Mouse (Mus musculus): ENCODE results near the gene Rabggtb. TPM values are rescaled to one million over a fixed set of nuclear protein-coding genes. Genes with fewer than 3 reads are reported as not detected.

Gene Rabggtb
- polyA plus RNA-seq, 1 experiment from 2014 or later: 61.8 TPM

GRCm38 (mm10) chr3:153944335-153944990 lies 31.7 kb upstream of the Rabggtb start, which contains the start of gene Acadm:
Gene Acadm (minus strand): TSS chr3:153944632.
- no peaks in the 10 kb centered on the region for H3K9me3 ChIP-seq (ENCODE audit: control insufficient read depth, low read length)
- peak within 1 kb of the TSS; percentile 64 for H3K27ac ChIP-seq (ENCODE audit: low read depth)
- 2% methylated on average over 41 of the region's 41 CpGs for WGBS
- H3K4me2 ChIP-seq (ENCODE audit: low read length): peak within 1 kb of the TSS; percentile 69
- DNase-seq (ENCODE audit: low spot score) (peak; percentile 99), ATAC-seq (replicated peaks; ENCODE audit: low FRiP score, low TSS enrichment, low read depth) (peak; percentile 98)
- no peaks in the 10 kb centered on the region for H3K27me3 ChIP-seq (replicated peaks; ENCODE audit: control insufficient read depth, insufficient read depth, low read length)
- peaks cover 11% of the 10 kb centered on the region for H3K4me1 ChIP-seq (replicated peaks; ENCODE audit: control insufficient read depth, insufficient read depth, low read length)
- 0 out of 2 replicates have a peak, but pooled peaks cover 8% of the 10 kb centered on the region for H3K36me3 ChIP-seq (ENCODE audit: control insufficient read depth, insufficient read depth, low read length)
- peak within 1 kb of the TSS; percentile 74 for H3K9ac ChIP-seq (ENCODE audit: low read length)
- H3K4me3 ChIP-seq (ENCODE audit: low read depth, low read length): peak within 1 kb of the TSS; percentile 76

GRCm38 (mm10) chr3:153943901-153944334 lies 31.1 kb upstream of the Rabggtb start:
- Histone ChIP-seq H3K9ac (ENCODE audit: low read length) (peak overlapping the region; percentile 74), H3K4me1 (replicated peaks; ENCODE audit: control insufficient read depth, insufficient read depth, low read length) (peaks cover 11% of the 10 kb centered on the region), H3K4me3 (ENCODE audit: low read depth, low read length) (peak overlapping the region; percentile 76), H3K27ac (ENCODE audit: low read depth) (peak overlapping the region; percentile 62), H3K4me2 (ENCODE audit: low read length) (peak overlapping the region; percentile 69), H3K36me3 (ENCODE audit: control insufficient read depth, insufficient read depth, low read length) (0 out of 2 replicates have a peak, but pooled peaks cover 13% of the 10 kb centered on the region), H3K9me3 (ENCODE audit: control insufficient read depth, low read length) (no peaks in the 10 kb centered on the region), H3K27me3 (replicated peaks; ENCODE audit: control insufficient read depth, insufficient read depth, low read length) (no peaks in the 10 kb centered on the region)
- ATAC-seq (replicated peaks; ENCODE audit: low FRiP score, low TSS enrichment, low read depth): no peak; the same call in none of the 2 replicates
- DNase-seq (ENCODE audit: low spot score): no peak
- 1% methylated on average over 19 of the region's 19 CpGs for WGBS

GRCm38 (mm10) chr3:153943003-153943640 lies 30.3 kb upstream of the Rabggtb start:
- Histone ChIP-seq H3K9ac (ENCODE audit: low read length) (peak overlapping the region; percentile 74), H3K4me3 (ENCODE audit: low read depth, low read length) (peak overlapping the region; percentile 76), H3K4me1 (replicated peaks; ENCODE audit: control insufficient read depth, insufficient read depth, low read length) (peaks cover 11% of the 10 kb centered on the region), H3K27ac (ENCODE audit: low read depth) (peak overlapping the region; percentile 62; the same call in 1 of the 2 replicates), H3K9me3 (ENCODE audit: control insufficient read depth, low read length) (no peaks in the 10 kb centered on the region), H3K27me3 (replicated peaks; ENCODE audit: control insufficient read depth, insufficient read depth, low read length) (no peaks in the 10 kb centered on the region), H3K36me3 (ENCODE audit: control insufficient read depth, insufficient read depth, low read length) (peaks cover 21% of the 10 kb centered on the region; the same call in 1 of the 2 replicates), H3K4me2 (ENCODE audit: low read length) (peak overlapping the region; percentile 69)
- DNase-seq (ENCODE audit: low spot score) (no peak), ATAC-seq (replicated peaks; ENCODE audit: low FRiP score, low TSS enrichment, low read depth) (no peak)
- 23% methylated on average over 12 of the region's 12 CpGs for WGBS

- H3K27me3 ChIP-seq (replicated peaks; ENCODE audit: control insufficient read depth, insufficient read depth, low read length): no peaks in the 10 kb centered on the region
- 94% methylated on average over 13 of the region's 13 CpGs for WGBS
- H3K27ac ChIP-seq (ENCODE audit: low read depth): no peak overlapping the region
- H3K4me3 ChIP-seq (ENCODE audit: low read depth, low read length): no peak overlapping the region
- H3K4me2 ChIP-seq (ENCODE audit: low read length): no peak overlapping the region
- peaks cover 36% of the 10 kb centered on the region for H3K36me3 ChIP-seq (ENCODE audit: control insufficient read depth, insufficient read depth, low read length)
- H3K9ac ChIP-seq (ENCODE audit: low read length): no peak overlapping the region
- ATAC-seq (replicated peaks; ENCODE audit: low FRiP score, low TSS enrichment, low read depth): no peak
- no peaks in the 10 kb centered on the region for H3K9me3 ChIP-seq (ENCODE audit: control insufficient read depth, low read length)
- DNase-seq (ENCODE audit: low spot score): no peak
- H3K4me1 ChIP-seq (replicated peaks; ENCODE audit: control insufficient read depth, insufficient read depth, low read length): peaks cover 11% of the 10 kb centered on the region
Observed at GRCm38 (mm10) chr3:153941613-153942012, 28.8 kb upstream of the Rabggtb start.

- no peak overlapping the region for H3K4me3 ChIP-seq (ENCODE audit: low read depth, low read length)
- no peak overlapping the region for H3K9ac ChIP-seq (ENCODE audit: low read length)
- no peak overlapping the region for H3K27ac ChIP-seq (ENCODE audit: low read depth)
- no peaks in the 10 kb centered on the region for H3K27me3 ChIP-seq (replicated peaks; ENCODE audit: control insufficient read depth, insufficient read depth, low read length)
- DNase-seq (ENCODE audit: low spot score) (no peak), ATAC-seq (replicated peaks; ENCODE audit: low FRiP score, low TSS enrichment, low read depth) (no peak)
- H3K36me3 ChIP-seq (ENCODE audit: control insufficient read depth, insufficient read depth, low read length): peaks cover 44% of the 10 kb centered on the region
- no peak overlapping the region for H3K4me2 ChIP-seq (ENCODE audit: low read length)
- peaks cover 11% of the 10 kb centered on the region for H3K4me1 ChIP-seq (replicated peaks; ENCODE audit: control insufficient read depth, insufficient read depth, low read length)
- H3K9me3 ChIP-seq (ENCODE audit: control insufficient read depth, low read length): no peaks in the 10 kb centered on the region
- 94% methylated on average over 9 of the region's 9 CpGs for WGBS
Observed at GRCm38 (mm10) chr3:153940486-153940885, 27.7 kb upstream of the Rabggtb start.

GRCm38 (mm10) chr3:153940021-153940420 lies 27.2 kb upstream of the Rabggtb start:
- WGBS: 89% methylated on average over 8 of the region's 8 CpGs
- no peaks in the 10 kb centered on the region for H3K27me3 ChIP-seq (replicated peaks; ENCODE audit: control insufficient read depth, insufficient read depth, low read length)
- H3K9ac ChIP-seq (ENCODE audit: low read length): no peak overlapping the region
- ATAC-seq (replicated peaks; ENCODE audit: low FRiP score, low TSS enrichment, low read depth) (no peak), DNase-seq (ENCODE audit: low spot score) (no peak)
- H3K27ac ChIP-seq (ENCODE audit: low read depth): no peak overlapping the region
- no peak overlapping the region for H3K4me2 ChIP-seq (ENCODE audit: low read length)
- H3K36me3 ChIP-seq (ENCODE audit: control insufficient read depth, insufficient read depth, low read length): peaks cover 49% of the 10 kb centered on the region
- peaks cover 11% of the 10 kb centered on the region for H3K4me1 ChIP-seq (replicated peaks; ENCODE audit: control insufficient read depth, insufficient read depth, low read length)
- H3K9me3 ChIP-seq (ENCODE audit: control insufficient read depth, low read length): no peaks in the 10 kb centered on the region
- H3K4me3 ChIP-seq (ENCODE audit: low read depth, low read length): no peak overlapping the region

GRCm38 (mm10) chr3:153937116-153937810 lies 24.5 kb upstream of the Rabggtb start:
- no peak overlapping the region for H3K4me3 ChIP-seq (ENCODE audit: low read depth, low read length)
- 92% methylated on average over 17 of the region's 17 CpGs for WGBS
- ATAC-seq (replicated peaks; ENCODE audit: low FRiP score, low TSS enrichment, low read depth) (no peak), DNase-seq (ENCODE audit: low spot score) (no peak)
- H3K27ac ChIP-seq (ENCODE audit: low read depth): no peak overlapping the region
- H3K9ac ChIP-seq (ENCODE audit: low read length): no peak overlapping the region
- H3K4me2 ChIP-seq (ENCODE audit: low read length): no peak overlapping the region
- H3K27me3 ChIP-seq (replicated peaks; ENCODE audit: control insufficient read depth, insufficient read depth, low read length): no peaks in the 10 kb centered on the region
- no peaks in the 10 kb centered on the region for H3K9me3 ChIP-seq (ENCODE audit: control insufficient read depth, low read length)
- H3K36me3 ChIP-seq (ENCODE audit: control insufficient read depth, insufficient read depth, low read length): peaks cover 75% of the 10 kb centered on the region
- no peaks in the 10 kb centered on the region for H3K4me1 ChIP-seq (replicated peaks; ENCODE audit: control insufficient read depth, insufficient read depth, low read length)

- Histone ChIP-seq H3K36me3 (ENCODE audit: control insufficient read depth, insufficient read depth, low read length) (peaks cover 81% of the 10 kb centered on the region), H3K27ac (ENCODE audit: low read depth) (no peak overlapping the region)
Observed at GRCm38 (mm10) chr3:153935878-153936277, 23.1 kb upstream of the Rabggtb start.

More at GRCm38 (mm10) chr3:153935878-153936277, 23.1 kb upstream of the Rabggtb start:
- no peak overlapping the region for H3K4me3 ChIP-seq (ENCODE audit: low read depth, low read length)
- H3K9ac ChIP-seq (ENCODE audit: low read length): no peak overlapping the region
- no peaks in the 10 kb centered on the region for H3K4me1 ChIP-seq (replicated peaks; ENCODE audit: control insufficient read depth, insufficient read depth, low read length)
- H3K4me2 ChIP-seq (ENCODE audit: low read length): no peak overlapping the region
- DNase-seq (ENCODE audit: low spot score): no peak
- H3K27me3 ChIP-seq (replicated peaks; ENCODE audit: control insufficient read depth, insufficient read depth, low read length): no peaks in the 10 kb centered on the region
- 85% methylated on average over 9 of the region's 9 CpGs for WGBS
- ATAC-seq (replicated peaks; ENCODE audit: low FRiP score, low TSS enrichment, low read depth): no peak
- no peaks in the 10 kb centered on the region for H3K9me3 ChIP-seq (ENCODE audit: control insufficient read depth, low read length)

Data from intestine, embryonic 14.5 days (tissue).